Mouse (Mus musculus) G1E (cell line): Measurements from ENCODE around the gene Acad9.

Experiments
- CTCF ChIP-seq: IDR thresholded peaks from 2 replicates; pipeline ENCODE4 v1.5.1; 2012; ENCODE audit warnings: low read depth, low read length, inconsistent platforms, mixed read lengths
- GATA1 ChIP-seq: IDR thresholded peaks from 2 replicates; pipeline ENCODE4 v1.6.1; 2012; ENCODE audit warnings: borderline replicate concordance, low read length, inconsistent platforms, mixed read lengths
- GATA2 ChIP-seq: IDR thresholded peaks from 2 replicates; pipeline ENCODE4 v1.6.1; 2012; ENCODE audit warnings: low read depth, low read length, inconsistent platforms, borderline replicate concordance

DNA sequence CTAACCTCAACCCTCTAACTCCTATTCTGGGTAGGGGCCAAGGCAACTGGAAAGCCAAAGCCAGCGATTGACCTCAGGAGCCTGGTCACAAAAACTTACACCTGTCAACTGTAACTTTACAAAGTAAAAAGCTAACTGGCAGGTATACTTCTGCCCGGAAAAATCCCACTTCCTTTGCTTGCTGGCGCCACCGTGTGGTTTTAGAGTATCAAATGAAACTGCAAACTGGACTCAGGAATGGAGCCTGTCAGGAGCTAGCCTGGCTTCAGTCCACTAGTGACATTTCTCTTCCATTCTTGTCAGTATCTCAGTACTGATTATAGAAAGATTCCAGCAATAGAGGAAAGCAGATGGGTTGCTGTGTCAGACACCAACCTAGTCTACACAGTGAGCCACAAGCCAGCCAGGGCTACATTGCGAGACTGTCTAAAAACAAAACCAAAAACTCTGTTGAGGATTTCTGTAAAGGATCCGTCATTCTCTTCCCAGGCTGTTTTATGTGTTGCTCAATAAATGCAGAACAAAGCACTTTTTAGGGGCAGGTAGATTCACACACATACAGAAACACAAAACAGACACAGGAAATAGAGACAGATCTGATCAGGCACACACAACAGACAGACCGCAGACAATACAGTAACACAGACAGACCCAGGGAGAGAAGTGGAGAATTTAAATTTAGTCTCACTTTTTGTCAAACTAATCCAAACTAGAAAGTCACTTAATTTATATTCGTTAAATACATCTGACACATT lies 5.5 kb upstream of the Acad9 start:
- TF ChIP-seq GATA2: no peak
- peak; percentile 21; the same call in 1 of the 2 replicates for TF ChIP-seq CTCF
- TF ChIP-seq GATA1: no peak
